Mouse (Mus musculus): ENCODE results near the gene Dcaf8. TPM values are rescaled to one million over a fixed set of nuclear protein-coding genes. Genes with fewer than 3 reads are reported as not detected.

Gene Dcaf8
- total RNA-seq, 2 experiments from 2014 or later = 108 to 143 TPM

DNA sequence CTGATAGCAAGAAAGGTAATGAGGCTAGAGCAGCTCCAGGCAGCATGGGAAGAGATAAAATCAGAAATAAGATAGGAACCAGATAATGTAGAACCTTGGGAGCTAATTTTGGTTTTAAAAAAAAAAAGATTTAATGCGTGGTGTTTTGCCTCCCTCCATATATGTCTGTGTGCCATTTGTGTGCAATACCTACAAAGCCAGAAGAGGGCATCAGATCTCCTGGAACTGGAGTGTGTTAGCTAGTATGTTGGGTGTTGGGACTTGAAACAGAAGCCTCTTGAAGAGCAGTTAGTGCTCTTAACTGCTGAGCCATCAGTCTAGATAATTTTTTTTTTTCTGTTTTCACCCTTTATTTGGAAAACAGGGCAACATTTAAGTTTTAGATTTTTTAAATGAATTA lies 4.3 kb upstream of the Dcaf8 start:
- DNase-seq = peak in 1 of 2 experiments; percentile 64

DNA sequence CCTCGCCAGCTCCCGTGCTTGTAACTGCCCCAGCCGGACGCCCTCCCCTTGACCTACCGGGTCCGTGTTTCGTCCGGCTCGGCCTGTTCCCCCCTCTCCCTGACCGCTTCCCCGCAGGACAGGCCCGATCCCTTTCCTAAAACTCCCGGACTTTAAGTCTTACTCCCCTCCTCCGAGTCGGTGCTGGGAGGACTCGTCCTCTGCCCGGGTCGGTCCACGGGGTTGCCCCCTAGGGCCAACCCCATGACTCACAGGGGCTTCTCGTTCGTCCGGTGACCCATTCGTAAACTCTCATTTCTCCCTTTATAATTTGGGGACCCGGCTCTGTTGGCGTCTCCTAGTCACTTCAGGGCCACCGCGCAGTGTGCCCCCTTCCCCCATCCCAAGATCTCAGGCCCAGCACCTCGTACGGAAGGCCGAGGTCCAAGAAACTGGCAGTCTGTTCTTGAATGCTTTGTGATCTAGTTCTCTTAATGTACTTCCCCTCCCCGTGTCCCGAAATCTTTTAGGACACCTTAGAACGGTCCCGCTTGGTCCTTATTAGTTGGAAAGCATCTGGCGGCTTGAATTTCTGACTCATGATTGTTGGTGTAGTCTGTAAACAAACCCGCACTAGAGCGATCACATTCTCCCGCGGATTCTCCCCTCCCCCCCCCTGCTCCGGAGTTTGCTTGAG lies 533 bp downstream of the Dcaf8 start:
- DNase-seq = peak; percentile 39 to 67

DNA sequence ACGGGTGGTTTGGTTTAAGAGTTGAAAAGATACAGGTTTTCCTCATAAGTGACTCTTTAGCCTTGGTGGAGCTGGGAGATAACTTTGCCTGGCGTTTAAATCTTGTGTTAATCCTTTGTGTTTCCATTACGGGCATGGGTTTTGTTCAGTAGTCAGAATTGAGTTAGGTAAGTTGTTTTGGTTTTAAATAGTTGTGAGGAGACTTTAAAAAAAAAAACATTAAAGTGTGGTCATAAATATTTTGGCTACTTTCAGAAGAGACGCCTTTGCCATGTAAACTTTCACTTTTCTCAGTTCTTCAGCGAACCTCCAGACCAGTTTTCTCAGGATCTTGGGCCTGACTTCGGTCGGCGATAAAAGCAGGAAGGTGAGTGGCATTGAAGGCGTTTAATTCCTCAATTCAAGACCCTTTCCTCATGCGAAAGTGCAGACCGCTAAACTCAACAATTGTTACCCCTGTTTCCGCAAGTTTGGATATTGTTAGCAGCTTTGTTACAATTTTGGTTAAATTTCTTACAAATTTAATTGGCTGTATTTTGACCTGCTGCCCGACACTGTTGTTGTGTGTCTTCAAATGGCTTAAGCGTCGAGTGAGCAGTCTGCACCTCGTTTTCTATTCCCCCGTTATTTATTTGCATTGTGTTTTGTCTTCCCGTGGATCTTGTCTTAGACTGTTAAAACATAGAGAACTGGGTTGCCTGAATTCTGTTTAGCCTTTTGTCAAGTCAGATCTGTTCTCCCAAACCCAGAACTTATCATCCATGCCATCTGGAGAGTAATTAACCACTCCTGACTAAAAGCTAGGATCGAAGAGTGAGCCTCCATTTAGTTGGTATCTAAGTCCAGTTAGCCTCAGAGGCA lies 1.3 kb downstream of the Dcaf8 start:
- DNase-seq = no peak

DNA sequence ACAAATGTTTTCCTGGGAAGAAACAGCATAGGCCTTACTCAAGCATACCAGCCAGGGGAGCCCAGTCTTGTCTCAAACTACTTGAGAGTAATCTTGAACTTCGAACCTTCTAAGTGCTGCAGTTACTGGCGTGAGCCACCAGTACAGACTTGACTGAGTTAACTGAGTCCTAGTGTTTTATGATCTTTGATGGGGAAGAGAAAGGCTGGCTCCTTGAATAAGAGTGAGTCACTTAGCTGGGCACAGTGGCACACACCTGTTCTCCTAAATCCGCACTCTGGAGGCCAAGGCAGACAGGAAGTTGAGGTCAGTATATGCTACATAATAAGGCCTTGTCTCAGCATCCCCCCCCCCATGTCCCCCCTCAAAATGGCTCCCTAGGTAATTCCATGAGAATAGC lies 6.7 kb downstream of the Dcaf8 start:
- no peak for DNase-seq

DNA sequence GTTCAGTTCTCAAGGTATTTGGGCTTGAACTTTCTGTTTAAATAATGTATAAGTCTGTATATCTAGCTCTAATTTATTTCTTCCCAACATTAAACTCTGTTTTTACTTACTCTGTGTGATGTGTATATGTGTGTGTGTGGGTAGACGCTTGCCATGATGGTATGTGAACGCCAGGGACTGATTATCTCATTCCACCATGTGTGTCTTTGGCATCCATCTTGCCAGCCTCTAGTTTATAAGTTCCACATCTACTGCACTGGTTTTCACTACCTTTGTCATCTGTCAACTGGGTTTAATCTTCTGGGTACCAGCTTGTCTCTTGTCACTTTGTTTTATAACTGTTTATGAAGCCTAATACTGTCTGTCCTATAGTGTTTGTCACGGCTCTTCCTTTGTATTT lies 7.6 kb downstream of the Dcaf8 start:
- DNase-seq = no peak

DNA sequence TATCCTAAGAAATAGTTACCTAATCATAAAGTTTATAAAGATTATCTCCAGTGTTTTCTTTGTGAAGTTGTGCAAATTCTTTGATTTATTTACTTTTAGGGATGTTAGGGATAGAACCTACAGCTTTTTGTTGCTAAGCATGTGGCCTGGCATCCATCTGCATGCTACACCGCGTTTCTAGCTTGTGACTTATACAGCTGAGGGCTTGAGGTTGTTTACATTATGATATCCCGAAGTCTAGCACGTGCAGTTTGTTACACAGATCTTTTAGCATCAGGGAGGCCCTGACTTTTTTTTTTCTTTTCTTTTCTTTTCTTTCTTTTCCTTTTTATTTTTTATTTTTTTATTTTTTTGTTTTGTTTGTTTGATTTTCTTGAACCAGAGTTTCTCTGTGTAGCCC lies 12.1 kb downstream of the Dcaf8 start:
- DNase-seq = no peak

DNA sequence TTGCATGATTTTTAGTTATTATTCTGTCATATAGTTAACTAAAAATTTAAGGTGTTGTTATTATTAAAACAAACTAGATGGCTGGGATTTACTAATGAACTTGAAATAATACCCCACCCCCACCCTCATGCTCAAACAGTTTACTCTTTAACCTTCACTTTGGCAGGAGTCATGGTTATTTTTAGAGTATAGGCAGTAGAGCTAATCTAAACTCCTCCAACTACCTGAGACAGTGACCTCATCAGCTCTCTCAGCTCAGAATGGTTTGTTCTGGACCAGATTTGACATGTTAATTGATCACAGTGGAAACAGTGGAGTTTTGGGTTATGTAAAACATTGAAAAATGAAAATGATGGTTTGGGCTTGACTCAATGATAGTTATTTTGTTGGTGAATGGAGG lies 12.6 kb downstream of the Dcaf8 start:
- no peak for DNase-seq

DNA sequence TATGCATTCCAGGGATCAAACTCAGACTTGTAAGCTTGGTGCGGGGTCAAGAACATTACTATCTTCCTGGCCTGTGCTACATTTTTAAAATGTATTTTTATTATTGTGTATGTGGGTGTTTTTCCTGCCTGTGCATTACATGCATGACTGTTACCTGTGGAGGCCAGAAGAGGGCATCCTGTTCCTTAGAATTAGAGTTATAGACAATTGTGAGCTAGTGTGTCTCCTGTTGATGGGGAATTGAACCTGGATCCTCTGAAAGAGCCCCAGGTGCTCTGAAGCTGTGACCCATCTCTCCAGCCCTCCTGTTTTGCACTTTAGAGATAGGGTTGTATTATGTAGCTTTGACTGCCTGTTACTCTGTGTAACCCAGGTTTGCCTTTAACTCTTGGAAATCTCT lies 14.1 kb downstream of the Dcaf8 start:
- no peak for DNase-seq

DNA sequence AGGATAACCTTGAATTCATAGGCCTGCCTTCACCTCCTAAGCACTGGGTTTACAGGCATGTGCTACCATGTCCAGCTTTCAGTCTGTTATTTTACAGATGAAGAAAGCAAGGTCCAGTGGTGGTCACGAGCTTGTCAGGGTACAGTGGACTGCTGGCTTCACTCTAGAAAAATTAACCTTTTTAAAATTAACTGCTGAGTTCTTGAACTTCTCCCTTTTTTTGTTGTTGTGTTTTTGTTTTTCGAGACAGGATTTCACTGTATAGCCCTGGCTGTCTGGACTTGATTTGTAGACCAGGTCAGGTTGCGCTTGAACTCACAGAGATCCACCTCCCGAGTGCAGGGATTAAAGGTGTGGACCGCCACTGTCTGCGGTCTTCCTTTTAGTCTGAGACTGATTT lies 15.1 kb downstream of the Dcaf8 start:
- no peak for DNase-seq

DNA sequence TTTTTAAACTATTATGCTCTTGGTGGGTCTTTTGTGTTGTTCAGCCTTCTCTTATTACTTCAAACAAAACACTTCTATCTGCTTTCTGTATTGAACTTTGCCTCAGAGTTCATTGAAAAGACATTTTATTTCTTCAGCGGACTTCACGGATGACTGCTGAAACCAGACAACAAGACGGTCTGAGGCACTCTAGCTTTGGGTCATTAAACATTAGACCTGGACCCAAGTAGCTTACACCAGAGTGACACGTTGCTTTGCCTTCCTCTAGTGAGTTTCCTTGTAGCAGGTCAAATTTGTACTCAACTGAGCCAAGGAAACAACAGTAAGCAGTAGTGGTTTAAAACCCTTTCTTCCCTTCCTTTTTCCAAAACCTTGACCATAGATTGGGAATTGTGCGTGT lies 20.0 kb downstream of the Dcaf8 start:
- DNase-seq = no peak

DNA sequence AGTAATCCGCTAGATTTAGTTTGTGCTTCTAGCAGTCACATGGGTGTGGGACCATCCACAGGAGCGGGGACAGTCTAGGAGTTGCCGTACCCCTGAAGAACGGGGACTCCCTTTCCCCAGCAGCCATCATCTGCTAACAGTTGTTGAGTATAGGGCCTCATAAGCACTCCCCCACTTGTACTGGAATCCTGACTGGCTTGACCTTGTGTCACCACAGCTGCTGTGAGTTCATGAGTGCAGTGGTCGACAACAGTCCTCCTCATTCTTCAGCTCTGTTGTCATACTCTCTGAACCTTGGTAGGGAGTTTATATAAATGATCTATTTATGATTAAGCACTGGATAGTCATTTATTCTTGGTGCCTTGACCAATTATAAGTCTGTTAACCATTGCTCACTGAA lies 21.9 kb downstream of the Dcaf8 start:
- DNase-seq = peak in 1 of 2 experiments; percentile 21

DNA sequence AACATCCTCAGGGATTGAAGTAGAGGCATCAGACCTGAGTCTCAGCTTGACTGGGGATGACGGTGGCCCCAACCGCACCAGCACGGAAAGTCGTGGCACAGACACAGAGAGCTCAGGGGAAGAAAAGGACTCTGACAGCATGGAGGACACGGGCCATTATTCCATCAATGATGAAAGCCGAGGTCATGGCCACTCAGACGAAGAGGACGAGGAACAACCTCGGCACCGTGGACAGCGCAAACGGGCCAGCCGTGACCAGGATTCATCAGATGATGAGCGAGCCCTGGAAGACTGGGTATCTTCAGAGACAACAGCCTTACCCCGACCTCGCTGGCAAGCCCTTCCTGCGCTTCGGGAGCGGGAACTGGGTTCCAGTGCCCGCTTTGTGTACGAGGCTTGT lies 24.5 kb downstream of the Dcaf8 start:
- peak; percentile 49 to 55 for DNase-seq

DNA sequence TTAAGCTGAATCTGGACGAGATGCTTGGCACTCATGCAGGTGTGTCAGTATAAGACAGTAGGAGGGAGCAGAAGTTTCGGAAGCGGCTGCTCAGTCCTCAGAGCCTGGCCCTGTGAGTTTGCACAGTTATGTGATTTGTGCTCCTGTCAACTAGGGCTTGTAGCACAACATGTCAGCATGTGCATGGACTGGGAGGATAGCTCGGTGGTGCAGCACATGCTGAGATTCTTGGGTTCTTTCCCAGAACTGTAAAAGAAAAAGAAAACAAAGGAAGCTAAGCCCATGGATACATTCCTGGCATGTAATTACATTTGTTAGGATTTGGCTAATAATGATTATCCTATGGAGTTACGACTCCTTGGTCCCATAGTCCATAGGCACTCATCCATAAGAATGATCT lies 25.3 kb downstream of the Dcaf8 start:
- no peak for DNase-seq

DNA sequence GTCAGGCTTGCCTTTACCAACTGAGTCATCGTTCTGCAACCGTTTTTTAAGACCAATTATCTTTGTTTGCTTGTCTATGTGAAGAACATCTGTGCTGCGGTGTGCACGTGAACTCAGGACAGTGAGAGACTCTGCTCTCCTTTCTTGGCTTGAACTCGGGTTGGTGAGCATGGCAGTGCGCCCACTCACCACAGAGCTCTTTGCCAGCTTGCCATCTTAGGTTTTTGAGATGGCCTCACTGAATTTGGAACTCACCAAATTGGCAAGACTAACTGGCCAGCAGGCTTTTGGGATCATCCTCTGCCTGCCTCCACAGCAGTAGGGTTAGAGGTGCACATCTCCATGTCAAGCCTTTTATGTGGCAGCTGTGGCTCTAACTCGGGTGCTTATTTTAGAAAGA lies 29.9 kb downstream of the Dcaf8 start:
- DNase-seq = no peak

DNA sequence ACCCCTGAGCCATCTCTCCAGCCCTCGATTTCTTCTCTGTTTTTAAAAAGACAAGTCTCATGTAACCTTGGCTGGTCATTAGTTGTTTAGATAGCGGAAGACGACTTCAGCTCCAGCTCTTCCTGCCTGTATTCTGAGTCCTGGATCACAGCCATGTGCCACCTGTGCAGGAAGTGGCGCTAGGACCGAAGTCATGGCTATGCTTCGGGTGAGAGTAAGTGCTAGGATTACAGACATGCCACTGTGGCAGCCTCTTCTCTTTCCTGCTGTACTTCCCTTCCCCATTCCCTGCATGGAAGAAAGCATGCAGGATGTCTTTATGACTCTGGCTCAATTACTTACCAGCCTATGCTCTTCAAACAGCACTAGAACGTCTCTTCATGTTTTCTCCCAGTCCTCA lies 31.2 kb downstream of the Dcaf8 start:
- no peak for DNase-seq

DNA sequence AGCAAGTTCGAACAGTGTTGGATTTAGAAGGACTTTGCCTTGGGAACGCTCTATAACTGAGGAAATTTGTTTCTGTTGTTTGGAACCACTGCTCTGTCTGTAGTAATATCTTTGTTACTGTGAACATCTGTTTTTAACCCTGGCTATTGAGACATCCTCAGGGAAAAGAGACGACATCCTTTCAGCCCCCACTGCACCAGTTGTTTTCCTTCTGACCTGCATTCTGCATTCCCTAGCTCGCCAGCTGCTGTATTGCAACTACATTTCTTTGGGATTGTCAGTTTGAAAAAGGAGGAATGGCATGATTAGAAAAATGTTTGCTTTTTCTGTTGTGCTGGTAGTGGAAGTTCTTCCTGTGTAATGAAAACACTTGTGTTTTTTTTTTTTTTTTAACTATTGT lies 33.0 kb downstream of the Dcaf8 start:
- DNase-seq = no peak

DNA sequence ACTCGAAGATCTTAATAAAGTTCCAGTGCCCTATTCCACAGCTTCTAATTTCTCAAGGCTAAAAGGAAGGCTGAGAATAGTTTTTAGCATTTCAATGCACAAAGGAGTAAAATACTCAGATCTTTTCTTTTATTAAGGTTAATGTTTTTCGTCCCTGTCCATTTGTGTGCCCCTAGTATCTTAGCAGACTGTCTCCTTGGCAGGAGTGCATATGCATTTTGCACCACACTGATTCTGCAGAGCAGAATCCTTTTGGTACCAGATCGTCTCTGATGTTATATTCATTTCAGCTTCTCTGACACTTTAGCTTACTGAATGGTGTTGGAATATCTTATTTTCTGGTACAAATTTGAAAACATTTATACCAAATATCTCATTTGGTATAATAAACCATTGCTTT lies 33.9 kb downstream of the Dcaf8 start:
- no peak for DNase-seq

DNA sequence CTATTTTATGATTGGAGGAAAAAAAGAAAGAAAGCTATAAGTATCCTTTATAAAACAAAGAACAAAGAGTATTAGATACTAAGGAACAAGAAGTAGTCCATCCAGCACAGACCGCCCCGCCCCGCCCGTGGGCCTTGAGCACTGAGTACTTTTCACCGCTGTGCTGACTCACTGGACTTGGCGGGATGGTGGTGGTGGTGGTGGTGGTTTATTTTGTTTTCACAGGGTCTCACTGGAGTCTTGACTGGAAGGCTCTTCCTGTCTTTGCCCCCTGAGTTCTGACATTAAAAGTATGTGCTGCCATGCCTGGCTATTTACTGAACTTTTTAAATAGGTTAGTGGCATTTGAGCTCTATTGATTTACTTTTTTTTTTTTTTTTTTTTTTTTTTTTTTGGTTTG lies 35.2 kb downstream of the Dcaf8 start:
- DNase-seq = no peak

DNA sequence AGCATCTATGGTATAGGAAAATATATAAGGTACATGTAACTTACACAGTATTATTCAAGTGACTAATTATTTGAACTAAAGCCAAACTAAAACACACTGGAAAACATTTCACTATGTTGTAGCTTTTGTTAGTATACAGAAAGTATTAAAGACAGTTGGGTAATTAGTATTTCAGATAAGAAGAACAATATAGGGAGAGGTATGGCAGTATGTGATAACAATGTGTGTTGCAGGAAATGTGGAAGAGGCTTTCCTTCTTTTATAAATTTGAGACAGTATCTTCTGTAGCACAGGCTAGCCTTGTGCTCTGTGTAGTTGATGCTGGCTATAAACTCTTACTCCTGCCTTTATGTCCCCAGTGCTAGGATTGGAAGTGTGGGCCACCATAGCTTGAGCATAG lies 36.0 kb downstream of the Dcaf8 start:
- DNase-seq = no peak

DNA sequence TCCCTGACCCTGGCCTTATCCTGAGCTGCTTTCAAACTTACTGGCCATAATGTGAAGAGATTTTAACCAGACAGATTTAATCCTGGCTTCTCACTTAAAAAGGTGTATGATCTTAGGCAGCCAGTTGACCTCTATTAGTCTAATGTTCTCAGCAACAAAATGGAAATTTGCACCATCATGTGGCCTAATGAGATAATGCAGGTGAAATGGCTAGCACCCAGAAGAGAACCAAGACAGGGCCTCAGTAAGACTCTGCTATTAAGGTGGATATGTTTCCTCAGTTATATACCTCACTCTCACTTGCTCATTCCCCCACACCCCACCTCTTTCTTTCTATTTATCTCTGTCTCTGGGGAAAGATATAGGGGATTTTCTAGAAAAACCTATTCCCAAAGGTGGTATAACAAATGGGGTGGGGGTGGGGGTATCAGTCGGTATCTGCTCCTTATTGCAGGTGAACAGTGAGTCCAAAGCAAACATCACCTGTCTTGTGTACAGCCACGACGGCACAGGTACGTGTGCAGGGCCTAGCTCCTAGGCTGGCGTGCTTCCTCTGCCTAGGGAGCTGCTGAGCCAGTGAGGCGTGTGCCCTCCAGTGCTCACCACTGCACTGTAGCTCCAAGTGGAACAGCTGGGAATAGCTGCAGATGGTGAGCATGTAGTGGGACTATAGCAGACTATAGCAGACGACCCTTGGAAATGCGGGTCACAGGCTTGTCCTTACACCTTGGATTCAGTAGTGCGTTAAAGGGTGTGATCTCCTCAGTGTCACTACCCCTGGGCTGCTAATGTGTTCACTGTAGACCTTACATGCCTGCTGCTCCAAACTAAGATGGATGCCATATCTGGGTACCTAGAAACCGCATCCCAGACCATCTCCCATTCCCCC lies 38.8 kb downstream of the Dcaf8 start:
- DNase-seq = no peak

DNA sequence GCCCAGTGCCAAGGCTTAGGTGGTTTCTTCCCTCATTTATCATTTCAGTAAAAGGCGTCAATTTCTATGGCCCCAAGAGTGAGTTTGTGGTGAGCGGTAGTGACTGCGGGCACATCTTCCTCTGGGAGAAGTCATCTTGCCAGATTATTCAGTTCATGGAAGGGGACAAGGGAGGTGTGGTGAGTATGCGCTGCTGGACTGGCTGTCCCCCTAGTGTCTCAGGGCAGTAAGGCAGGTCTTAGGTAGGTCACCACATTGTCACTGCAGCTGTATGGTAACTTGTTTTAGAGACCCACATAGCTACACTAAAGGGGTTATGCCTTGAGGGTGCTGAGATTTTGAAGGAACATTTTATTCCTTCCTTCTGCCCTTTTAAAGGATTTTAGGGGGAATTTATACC lies 41.0 kb downstream of the Dcaf8 start:
- DNase-seq = no peak

DNA sequence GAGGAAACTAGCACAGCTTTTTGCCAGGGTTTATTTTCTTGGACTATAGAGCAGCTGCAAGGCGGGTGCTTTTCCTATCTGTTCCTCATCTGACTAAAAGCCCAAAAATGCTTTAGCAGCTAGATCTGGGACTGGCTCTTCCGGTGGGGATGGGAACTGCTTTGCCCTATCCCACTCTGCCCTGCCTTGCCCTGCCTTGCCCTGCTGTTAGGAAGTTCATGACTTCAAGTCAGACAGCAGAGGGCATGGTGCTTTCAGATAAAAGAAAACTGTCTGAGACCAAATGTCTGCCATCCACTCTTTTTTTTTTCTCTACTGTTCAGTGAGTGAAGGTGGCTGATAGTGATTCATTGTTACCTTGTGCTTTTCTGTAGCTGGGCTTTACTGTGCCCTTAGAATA lies 43.7 kb downstream of the Dcaf8 start:
- DNase-seq = no peak

DNA sequence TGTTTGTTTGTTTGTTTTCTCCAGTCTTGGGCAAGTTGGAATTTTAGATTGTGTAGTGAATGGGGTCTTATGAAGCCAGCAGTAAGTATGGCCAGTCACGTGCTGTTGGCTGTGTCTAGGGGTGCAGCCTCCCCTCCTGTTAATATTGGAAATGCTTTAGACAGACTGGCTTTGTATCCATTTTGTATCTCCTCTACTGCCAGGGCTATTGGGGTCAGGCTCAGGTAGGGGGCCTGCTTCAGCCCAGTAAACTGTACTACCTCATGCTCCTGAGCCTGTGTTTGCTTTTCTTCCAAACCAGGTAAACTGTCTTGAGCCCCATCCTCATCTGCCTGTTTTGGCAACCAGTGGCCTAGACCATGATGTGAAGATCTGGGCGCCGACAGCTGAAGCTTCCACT lies 44.3 kb downstream of the Dcaf8 start:
- no peak for DNase-seq
